Mouse (Mus musculus): ENCODE measurements around the gene Pou3f3. TPM values are rescaled to one million over a fixed set of nuclear protein-coding genes. Genes with fewer than 3 reads are reported as not detected.

Pou3f3 gene
- 0.01 TPM in 1 of 2 replicates, not detected in the other for polyA plus RNA-seq (2015; fragmentation: Nextera tagmentation; extraction: Ambion mirVana)

DNA sequence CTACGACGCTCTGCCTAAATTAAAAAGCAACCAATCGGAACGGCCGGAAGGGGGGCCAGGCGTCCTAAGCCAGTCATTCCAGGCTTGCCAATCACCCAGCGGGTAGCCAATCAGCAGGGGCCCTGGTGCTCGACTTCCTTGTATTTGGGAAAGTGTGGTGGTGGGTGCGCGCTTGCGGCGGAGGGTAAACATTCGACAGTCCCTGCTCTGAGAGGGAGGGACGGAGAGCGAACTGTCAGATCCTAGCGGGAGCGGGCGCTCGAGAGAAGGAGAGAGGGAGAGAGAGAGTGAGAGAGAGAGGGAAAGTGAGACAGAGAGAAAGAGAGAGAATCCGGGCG, at the start of gene Pou3f3:
Gene Pou3f3 (plus strand): TSS at position 191 of the 338 bp plus-strand sequence.
- Histone ChIP-seq H3K9ac (no peak within 1 kb of the TSS), H3K27ac (no peak within 1 kb of the TSS), H3K4me2 (peak within 1 kb of the TSS; percentile 57), H3K4me1 (replicated peaks) (peaks cover 5% of the 10 kb centered on the region; the same call in 1 of the 2 replicates), H3K9me3 (replicated peaks) (no peaks in the 10 kb centered on the region), H3K27me3 (peaks cover 97% of the 10 kb centered on the region), H3K4me3 (replicated peaks) (peak within 1 kb of the TSS; percentile 40), H3K36me3 (no peaks in the 10 kb centered on the region)
- 2% methylated on average over 19 of the region's 21 CpGs for WGBS (ENCODE audit: insufficient replicate concordance)
- peak; percentile 23; the same call in 1 of the 2 replicates for ATAC-seq (ENCODE audit: low read depth)
- DNase-seq = no peak

DNA sequence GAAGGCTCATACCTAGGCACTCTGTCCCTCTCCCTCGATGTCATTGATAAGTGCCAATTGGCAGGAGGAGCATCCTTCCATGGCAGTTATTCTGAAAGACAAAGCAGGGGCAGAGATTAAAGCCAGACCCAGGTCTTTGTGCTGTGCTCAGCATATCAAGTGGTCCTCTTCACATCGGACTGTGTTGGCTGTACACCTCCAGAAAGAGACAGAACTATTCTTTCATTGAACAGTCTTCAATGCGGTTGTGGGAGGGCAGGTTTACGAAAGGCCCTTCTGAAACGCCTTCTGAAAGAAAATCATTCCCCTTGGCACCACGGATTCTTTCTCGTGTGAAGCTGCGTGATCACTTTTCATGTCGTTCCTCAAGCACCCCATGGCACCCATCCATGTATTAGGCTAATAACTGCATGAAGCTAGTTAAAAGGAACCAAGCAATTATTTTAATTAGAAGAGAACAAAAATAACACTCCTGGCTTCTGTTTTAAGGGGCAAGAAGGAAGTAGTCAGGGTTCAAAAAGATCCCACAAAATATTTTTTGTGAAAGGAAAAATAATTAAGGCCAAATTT, 47.1 kb upstream of the Pou3f3 start:
- H3K9me3 ChIP-seq (replicated peaks) = no peaks in the 10 kb centered on the region
- WGBS (ENCODE audit: insufficient replicate concordance) = 74% methylated on average over 9 of the region's 9 CpGs
- no peak overlapping the region for H3K4me3 ChIP-seq (replicated peaks)
- no peak overlapping the region for H3K27ac ChIP-seq
- ATAC-seq (ENCODE audit: low read depth) (no peak), DNase-seq (no peak)
- H3K27me3 ChIP-seq = no peaks in the 10 kb centered on the region
- H3K4me1 ChIP-seq (replicated peaks) = no peaks in the 10 kb centered on the region
- no peaks in the 10 kb centered on the region for H3K36me3 ChIP-seq
- H3K4me2 ChIP-seq = no peak overlapping the region
- H3K9ac ChIP-seq = no peak overlapping the region

DNA sequence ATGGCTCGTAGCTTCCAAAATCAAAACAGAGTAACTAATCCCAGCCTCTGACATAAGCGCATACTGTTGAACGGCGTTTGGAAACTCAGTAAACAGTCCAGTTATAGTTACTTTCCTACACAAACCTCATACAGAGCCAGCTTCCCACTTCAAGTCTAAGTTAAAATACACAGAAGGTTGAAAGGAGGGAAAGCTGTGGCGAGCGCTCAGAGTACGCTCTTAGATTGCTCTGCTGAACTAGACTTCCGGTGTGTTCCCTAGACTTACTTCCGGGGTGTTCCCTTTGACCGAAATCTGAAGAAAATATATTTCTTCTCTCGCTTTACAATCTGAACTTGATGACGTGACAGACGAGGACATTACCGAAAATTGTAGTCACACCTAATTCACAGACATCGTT, 44.1 kb upstream of the Pou3f3 start:
- no peak overlapping the region for H3K4me2 ChIP-seq
- ATAC-seq (ENCODE audit: low read depth) = no peak
- no peak overlapping the region for H3K4me3 ChIP-seq (replicated peaks)
- 83% methylated on average over 15 of the region's 15 CpGs for WGBS (ENCODE audit: insufficient replicate concordance)
- no peak for DNase-seq
- H3K27me3 ChIP-seq = no peaks in the 10 kb centered on the region
- no peaks in the 10 kb centered on the region for H3K4me1 ChIP-seq (replicated peaks)
- H3K9me3 ChIP-seq (replicated peaks) = no peaks in the 10 kb centered on the region
- no peak overlapping the region for H3K27ac ChIP-seq
- H3K9ac ChIP-seq = no peak overlapping the region
- H3K36me3 ChIP-seq = no peaks in the 10 kb centered on the region

DNA sequence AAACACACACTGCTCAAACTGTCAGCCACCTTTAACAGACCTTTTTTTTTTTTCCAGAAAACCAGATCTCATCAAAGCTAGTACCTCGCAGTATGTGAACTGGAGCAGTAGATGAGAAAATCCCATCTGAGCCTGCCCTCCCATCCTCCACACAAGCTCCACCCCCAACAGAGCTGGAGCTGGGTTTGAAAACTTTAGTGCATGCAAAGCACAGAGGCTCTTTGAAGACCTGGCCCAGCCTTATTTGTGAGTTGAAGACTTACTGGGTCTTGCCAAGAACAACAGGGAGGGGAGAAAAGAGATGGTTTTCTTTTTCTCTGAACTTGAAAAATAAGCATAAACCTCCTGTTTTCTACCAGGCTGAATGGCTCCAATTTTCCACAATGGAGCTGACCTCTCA, 28.0 kb upstream of the Pou3f3 start:
- 69% methylated on average over 1 of the region's 1 CpGs for WGBS (ENCODE audit: insufficient replicate concordance)
- H3K9me3 ChIP-seq (replicated peaks) = no peaks in the 10 kb centered on the region
- H3K27ac ChIP-seq = no peak overlapping the region
- no peak for ATAC-seq (ENCODE audit: low read depth)
- H3K4me2 ChIP-seq = no peak overlapping the region
- no peaks in the 10 kb centered on the region for H3K27me3 ChIP-seq
- no peaks in the 10 kb centered on the region for H3K4me1 ChIP-seq (replicated peaks)
- H3K36me3 ChIP-seq = no peaks in the 10 kb centered on the region
- no peak for DNase-seq
- no peak overlapping the region for H3K9ac ChIP-seq
- no peak overlapping the region for H3K4me3 ChIP-seq (replicated peaks)

DNA sequence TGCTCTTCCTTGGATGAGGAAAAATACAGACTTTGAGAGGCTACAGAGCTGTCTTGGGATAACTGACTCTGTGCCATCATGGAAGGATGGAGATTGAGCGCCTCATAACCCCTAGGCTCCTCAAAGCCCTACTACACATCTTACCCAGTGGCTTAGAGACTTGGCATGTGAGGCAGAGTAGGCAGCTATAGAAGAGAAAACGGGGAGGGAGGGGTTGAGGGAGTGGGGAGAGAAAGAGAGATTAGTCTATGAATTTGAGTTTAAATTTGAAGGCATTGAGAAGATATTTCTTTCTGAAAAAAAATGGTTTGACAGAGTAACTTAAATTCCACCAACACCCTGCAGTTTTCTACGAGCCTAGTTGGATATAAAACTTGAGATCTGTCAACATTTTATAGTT, 14.9 kb upstream of the Pou3f3 start:
- H3K9me3 ChIP-seq (replicated peaks) = no peaks in the 10 kb centered on the region
- no peak overlapping the region for H3K27ac ChIP-seq
- H3K4me2 ChIP-seq = no peak overlapping the region
- no peak overlapping the region for H3K9ac ChIP-seq
- no peak overlapping the region for H3K4me3 ChIP-seq (replicated peaks)
- no peaks in the 10 kb centered on the region for H3K36me3 ChIP-seq
- no peaks in the 10 kb centered on the region for H3K4me1 ChIP-seq (replicated peaks)
- WGBS (ENCODE audit: insufficient replicate concordance) = 41% methylated on average over 3 of the region's 3 CpGs
- ATAC-seq (ENCODE audit: low read depth) (no peak), DNase-seq (no peak)
- H3K27me3 ChIP-seq = peaks cover 35% of the 10 kb centered on the region

DNA sequence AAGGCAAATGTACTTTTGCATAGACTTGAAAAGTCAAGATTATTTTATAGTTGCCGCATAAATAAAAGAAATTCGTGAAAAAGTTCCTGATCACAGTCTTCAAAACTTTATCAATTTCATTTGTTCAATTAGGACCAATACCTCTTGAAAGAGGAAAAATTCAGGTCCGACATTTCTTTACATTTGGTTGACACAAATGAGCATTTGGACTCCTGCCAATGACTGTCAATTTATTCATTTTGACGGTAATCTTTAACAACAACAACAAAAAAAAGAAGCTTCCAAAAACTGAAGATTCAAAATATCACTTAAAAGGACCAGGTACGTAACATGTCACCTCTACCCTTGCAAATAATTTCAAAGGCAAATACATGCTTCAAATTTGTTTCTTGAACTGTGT, 13.8 kb upstream of the Pou3f3 start:
- DNase-seq (no peak), ATAC-seq (ENCODE audit: low read depth) (no peak)
- WGBS (ENCODE audit: insufficient replicate concordance) = 61% methylated on average over 5 of the region's 5 CpGs
- H3K9me3 ChIP-seq (replicated peaks) = no peaks in the 10 kb centered on the region
- peaks cover 46% of the 10 kb centered on the region for H3K27me3 ChIP-seq
- no peak overlapping the region for H3K27ac ChIP-seq
- no peaks in the 10 kb centered on the region for H3K36me3 ChIP-seq
- no peak overlapping the region for H3K4me2 ChIP-seq
- H3K4me3 ChIP-seq (replicated peaks) = no peak overlapping the region
- no peak overlapping the region for H3K9ac ChIP-seq
- H3K4me1 ChIP-seq (replicated peaks) = no peaks in the 10 kb centered on the region

DNA sequence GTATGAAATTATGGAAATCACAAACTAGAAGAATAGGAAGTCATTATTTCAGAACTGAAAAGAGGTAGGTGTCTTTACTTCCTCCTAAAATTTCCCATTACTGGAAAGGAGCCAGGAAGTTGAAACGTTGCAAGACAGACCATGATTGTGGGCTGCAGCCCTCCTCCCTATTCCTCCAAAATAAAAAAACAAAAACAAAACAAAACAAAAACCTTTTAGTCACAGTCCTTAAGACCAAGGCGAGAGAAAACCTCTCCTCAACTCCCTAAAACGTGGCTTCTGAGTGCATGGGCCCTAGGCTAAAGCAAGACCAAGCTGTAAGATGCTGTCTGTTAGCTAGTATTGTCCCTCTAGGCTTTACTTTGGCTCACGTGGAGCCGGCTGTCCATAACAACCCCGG, 11.7 kb upstream of the Pou3f3 start:
- Histone ChIP-seq H3K9ac (no peak overlapping the region), H3K9me3 (replicated peaks) (no peaks in the 10 kb centered on the region), H3K27me3 (peaks cover 67% of the 10 kb centered on the region), H3K4me1 (replicated peaks) (no peaks in the 10 kb centered on the region), H3K36me3 (no peaks in the 10 kb centered on the region), H3K4me3 (replicated peaks) (no peak overlapping the region), H3K4me2 (no peak overlapping the region), H3K27ac (no peak overlapping the region)
- DNase-seq = no peak
- no peak for ATAC-seq (ENCODE audit: low read depth)
- 2% methylated on average over 6 of the region's 6 CpGs for WGBS (ENCODE audit: insufficient replicate concordance)

DNA sequence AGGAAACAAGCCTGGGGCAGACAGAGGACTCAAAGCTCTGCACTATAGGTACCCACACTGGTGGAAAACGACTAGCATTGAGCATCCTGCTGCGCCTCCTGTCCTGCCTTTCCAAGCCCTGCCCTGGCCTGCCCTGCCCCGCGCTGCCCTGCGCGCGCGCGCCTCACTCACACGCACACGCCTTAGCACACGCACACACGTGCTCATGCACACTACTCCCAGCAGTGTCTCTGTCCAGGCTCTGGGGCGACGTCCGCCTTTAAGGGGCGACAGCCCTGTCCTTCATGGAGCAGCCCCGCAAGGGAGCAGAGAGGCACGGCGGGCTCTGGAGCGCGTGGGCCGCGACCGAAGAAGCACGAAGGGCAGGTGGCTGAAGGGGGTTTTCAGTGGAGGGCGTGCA, 11.2 kb upstream of the Pou3f3 start:
- Histone ChIP-seq H3K9me3 (replicated peaks) (no peaks in the 10 kb centered on the region), H3K4me3 (replicated peaks) (no peak overlapping the region), H3K9ac (no peak overlapping the region), H3K27me3 (peaks cover 72% of the 10 kb centered on the region), H3K27ac (no peak overlapping the region), H3K4me1 (replicated peaks) (no peaks in the 10 kb centered on the region), H3K36me3 (no peaks in the 10 kb centered on the region), H3K4me2 (0 out of 2 replicates have a peak overlapping the region, but pooled peaks have one; percentile 4)
- ATAC-seq (ENCODE audit: low read depth) = no peak
- DNase-seq = no peak
- 3% methylated on average over 27 of the region's 27 CpGs for WGBS (ENCODE audit: insufficient replicate concordance)

DNA sequence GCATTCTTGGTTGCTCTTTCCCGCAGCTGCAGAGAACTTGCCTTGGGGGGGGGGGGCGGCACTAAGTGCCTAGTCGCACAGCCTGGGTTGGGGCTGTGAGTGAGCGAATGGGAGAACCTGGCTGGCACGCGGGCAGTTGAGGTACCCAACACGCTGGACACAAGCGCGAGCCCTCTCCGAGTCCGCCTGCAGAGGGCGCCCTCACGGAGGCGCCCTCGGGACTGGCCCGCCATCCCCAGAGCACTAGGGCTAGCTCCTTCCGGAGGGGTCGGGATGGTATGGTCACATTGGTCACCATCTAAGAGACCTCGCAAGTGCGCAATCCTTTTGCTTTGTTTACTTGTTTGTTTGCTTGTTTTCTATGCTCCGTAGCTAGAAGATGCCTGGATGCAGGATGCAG, 10.8 kb upstream of the Pou3f3 start:
- Histone ChIP-seq H3K4me1 (replicated peaks) (no peaks in the 10 kb centered on the region), H3K36me3 (no peaks in the 10 kb centered on the region), H3K27ac (no peak overlapping the region), H3K9ac (no peak overlapping the region), H3K4me2 (no peak overlapping the region), H3K9me3 (replicated peaks) (no peaks in the 10 kb centered on the region), H3K27me3 (peaks cover 76% of the 10 kb centered on the region), H3K4me3 (replicated peaks) (no peak overlapping the region)
- ATAC-seq (ENCODE audit: low read depth) (no peak), DNase-seq (no peak)
- 2% methylated on average over 18 of the region's 21 CpGs for WGBS (ENCODE audit: insufficient replicate concordance)

DNA sequence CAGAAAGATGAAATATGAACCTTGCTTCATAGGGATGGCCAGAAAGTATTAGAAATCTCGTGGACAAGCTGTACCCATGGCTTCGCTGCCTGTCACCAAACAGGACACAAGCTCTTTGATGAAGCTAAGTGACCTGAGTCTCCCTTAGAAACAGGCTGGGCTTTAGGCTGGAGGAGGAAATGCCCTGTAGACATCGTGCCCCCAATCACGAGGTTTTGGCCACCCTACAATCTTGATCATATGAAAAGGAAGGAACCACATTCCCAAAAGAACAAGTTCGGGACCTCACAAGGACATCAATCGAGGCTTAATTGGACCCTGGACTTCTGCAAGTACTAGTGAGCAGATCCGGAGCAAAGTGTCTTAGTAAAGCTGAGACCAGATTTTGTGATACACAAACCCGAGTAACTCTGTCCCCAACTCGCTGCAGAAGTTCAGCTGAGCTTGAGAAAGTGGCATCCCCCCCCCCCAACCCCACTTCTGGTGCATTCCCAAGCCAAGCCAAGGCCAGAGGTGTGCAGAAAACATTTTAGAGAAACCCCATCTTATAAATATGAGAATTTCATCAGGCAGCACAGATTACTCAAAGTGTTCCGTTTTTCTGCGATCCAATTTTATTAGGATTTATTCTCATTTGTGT, 10.1 kb upstream of the Pou3f3 start:
- H3K9me3 ChIP-seq (replicated peaks) = no peaks in the 10 kb centered on the region
- WGBS (ENCODE audit: insufficient replicate concordance) = 3% methylated on average over 11 of the region's 11 CpGs
- H3K36me3 ChIP-seq = no peaks in the 10 kb centered on the region
- no peak overlapping the region for H3K4me2 ChIP-seq
- no peak overlapping the region for H3K27ac ChIP-seq
- no peak overlapping the region for H3K9ac ChIP-seq
- H3K4me1 ChIP-seq (replicated peaks) = no peaks in the 10 kb centered on the region
- ATAC-seq (ENCODE audit: low read depth) (no peak), DNase-seq (no peak)
- no peak overlapping the region for H3K4me3 ChIP-seq (replicated peaks)
- H3K27me3 ChIP-seq = peaks cover 83% of the 10 kb centered on the region

DNA sequence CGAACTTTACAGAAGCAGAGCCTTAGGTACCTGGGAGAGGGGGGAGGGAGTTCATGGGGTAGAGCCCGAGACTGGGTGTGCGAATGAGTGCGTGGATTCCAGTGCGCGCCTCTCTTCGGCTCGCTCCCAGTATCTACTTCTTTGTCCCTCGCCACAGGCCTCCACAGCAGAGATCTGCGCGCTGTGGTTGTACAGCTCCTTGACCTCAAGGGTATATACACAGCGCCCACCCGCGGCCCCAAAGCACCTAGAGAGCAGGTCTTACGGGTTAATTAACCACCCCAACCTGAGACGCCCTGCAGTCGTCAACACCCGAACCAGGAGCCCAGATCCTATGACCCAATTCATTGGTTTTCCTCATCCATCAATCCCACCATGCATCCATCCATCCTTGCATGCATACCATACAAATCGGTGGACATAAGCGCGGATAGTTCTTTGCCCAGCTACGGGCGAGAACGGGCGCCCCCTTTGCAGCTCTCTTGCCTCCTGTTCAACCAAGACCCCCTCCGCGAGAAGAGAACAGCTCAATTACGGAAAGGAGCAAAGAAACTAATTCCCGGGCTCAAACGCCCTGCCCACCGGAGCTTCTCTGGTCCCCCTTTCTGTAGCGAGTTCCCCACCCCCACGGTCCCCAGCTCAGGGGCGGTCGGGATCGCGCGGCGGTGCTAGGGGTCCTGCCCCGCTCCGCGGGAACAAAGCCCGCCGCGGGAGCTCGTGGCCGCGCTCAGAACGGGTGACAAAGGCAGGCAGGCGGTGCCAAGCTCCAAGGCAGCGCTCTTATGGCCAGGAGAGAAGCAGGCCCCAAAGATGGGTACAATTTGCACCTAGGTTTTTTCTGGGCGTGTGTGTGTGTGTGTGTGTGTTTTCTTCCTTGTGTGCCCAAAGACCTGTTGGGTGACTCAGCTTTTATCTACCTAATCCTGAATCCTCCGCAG, 9.1 kb upstream of the Pou3f3 start:
- H3K4me1 ChIP-seq (replicated peaks) = no peaks in the 10 kb centered on the region
- DNase-seq (no peak), ATAC-seq (ENCODE audit: low read depth) (no peak)
- H3K9ac ChIP-seq = no peak overlapping the region
- no peak overlapping the region for H3K27ac ChIP-seq
- H3K27me3 ChIP-seq = peaks cover 90% of the 10 kb centered on the region
- no peaks in the 10 kb centered on the region for H3K9me3 ChIP-seq (replicated peaks)
- H3K4me2 ChIP-seq = 0 out of 2 replicates have a peak overlapping the region, but pooled peaks have one; percentile 21
- H3K36me3 ChIP-seq = no peaks in the 10 kb centered on the region
- 1% methylated on average over 53 of the region's 53 CpGs for WGBS (ENCODE audit: insufficient replicate concordance)
- H3K4me3 ChIP-seq (replicated peaks) = no peak overlapping the region

Measured in liver, embryonic 13.5 days (tissue).